Mouse (Mus musculus) kidney, adult 2 months (tissue): ENCODE data around the gene Irs2. TPM values are rescaled to one million over a fixed set of nuclear protein-coding genes. Genes with fewer than 3 reads are reported as not detected.

Experiments
- DNase-seq: peaks from one replicate; pipeline ENCODE4 v3.0.0; 2021
- H3K27ac ChIP-seq: fragments of 200-500 bp; 2 replicates; pipeline ENCODE4 v1.5.1; 2012; ENCODE audit warnings: low read depth, low read length, control low read depth, inconsistent platforms; ENCODE audit not compliant: insufficient read depth
- H3K27me3 ChIP-seq: fragments of 200-500 bp; replicated peaks from 2 replicates; pipeline ENCODE4 v1.6.1; 2012; ENCODE audit warnings: mild to moderate bottlenecking, moderate library complexity, low read length, inconsistent platforms; ENCODE audit not compliant: control insufficient read depth, insufficient read depth
- H3K36me3 ChIP-seq: fragments of 200-500 bp; 2 replicates; pipeline ENCODE4 v1.6.1; 2012; ENCODE audit warnings: mild to moderate bottlenecking, moderate library complexity, low read length, inconsistent platforms; ENCODE audit not compliant: control insufficient read depth, insufficient read depth
- H3K4me1 ChIP-seq: fragments of 200-500 bp; 2 replicates; pipeline ENCODE4 v1.6.1; 2011; ENCODE audit warnings: low read length; ENCODE audit not compliant: control insufficient read depth, insufficient read depth
- H3K4me3 ChIP-seq: fragments of 200-500 bp; 2 replicates; pipeline ENCODE4 v1.5.1; 2011; ENCODE audit warnings: mild to moderate bottlenecking, low read depth, low read length, control low read depth; ENCODE audit not compliant: insufficient read depth
- CTCF ChIP-seq: fragments of 200-500 bp; conservative IDR thresholded peaks from 2 replicates; pipeline ENCODE4 v1.5.1; 2011; ENCODE audit warnings: low read depth, mild to moderate bottlenecking, control low read depth, low read length, moderate library complexity, mixed read lengths; ENCODE audit not compliant: insufficient read depth, insufficient read length
- POLR2A ChIP-seq: fragments of 200-500 bp; IDR thresholded peaks from one replicate; pipeline ENCODE4 v1.6.1; 2011; ENCODE audit warnings: low read depth, low read length, control low read depth
- WGBS: fragments of 180-500 bp; shearing (Covaris S2); methylation state at CpG from one replicate; pipeline ENCODE4 v1.1.7; 2018; 5-methylcytosine and 5-hydroxymethylcytosine counted together
- polyA plus RNA-seq: library from polyadenylated mRNA; depleted of rRNA; stranded (reverse); fragments of >200 nt; gene quantifications from 2 replicates; pipeline ENCODE4 v1.2.3, GENCODE M21; 2012; rRNA removed

Irs2 gene
- 10.4 and 10.5 TPM in 2 replicates for polyA plus RNA-seq

DNA sequence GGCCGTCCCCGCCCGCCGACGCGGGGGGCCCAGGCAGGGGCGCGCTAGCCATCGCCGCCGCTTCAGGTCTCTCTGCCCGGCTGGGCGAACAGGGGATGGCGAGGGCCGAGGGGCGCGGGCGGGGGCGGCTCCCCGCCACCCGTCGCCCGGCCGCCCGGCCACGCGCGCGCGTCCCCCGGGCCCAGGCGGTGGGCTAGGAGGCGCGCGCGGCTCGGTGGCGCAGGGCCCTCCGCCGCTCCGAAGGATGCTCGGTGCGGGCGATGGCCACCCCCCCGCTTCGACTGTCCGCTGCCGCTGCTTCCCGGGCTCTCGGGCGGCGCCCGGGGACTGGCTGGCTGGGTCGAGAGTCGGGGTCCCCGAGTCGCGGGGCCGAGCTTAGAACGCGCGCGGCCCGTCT, at the start of gene Irs2:
TSS of gene Irs2 (minus strand) at position 80 of the 397 bp plus-strand sequence.
- Histone ChIP-seq H3K4me1 (peaks cover 20% of the 10 kb centered on the region; the same call in 1 of the 2 replicates), H3K27ac (peak within 1 kb of the TSS; percentile 79), H3K4me3 (peak within 1 kb of the TSS; percentile 72), H3K36me3 (no peaks in the 10 kb centered on the region; the same call in 1 of the 2 replicates), H3K27me3 (no peaks in the 10 kb centered on the region)
- no peak for TF ChIP-seq CTCF
- TF ChIP-seq POLR2A, result no peak
- whole genome bisulfite sequencing, result 1% methylated on average over 53 of the region's 64 CpGs
- DNase-seq, result no peak

DNA sequence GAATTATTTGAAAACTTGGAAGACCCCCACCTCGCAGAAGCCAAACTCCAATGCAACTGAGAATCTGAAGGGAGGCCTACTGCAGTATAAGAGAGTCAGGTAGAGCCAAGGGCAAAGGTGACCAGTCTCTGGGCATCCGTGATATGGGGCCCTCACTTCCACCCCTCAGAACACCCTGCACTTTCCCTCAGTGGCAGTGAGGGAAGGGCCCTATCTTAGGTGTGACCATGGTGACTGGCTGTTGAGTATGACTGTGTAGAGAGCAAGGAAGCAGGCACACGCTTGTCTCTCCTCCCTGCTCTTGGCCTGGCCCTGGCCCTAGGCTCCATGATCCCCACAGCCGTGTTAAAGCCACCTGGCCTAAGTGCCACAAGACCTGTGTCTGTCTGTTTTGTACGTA, 48.4 kb upstream of the Irs2 start:
- TF ChIP-seq POLR2A (no peak), CTCF (no peak)
- H3K36me3 ChIP-seq, result no peaks in the 10 kb centered on the region
- no peaks in the 10 kb centered on the region; the same call in 1 of the 2 replicates for H3K4me1 ChIP-seq
- DNase-seq, result no peak
- WGBS, result 92% methylated on average over 5 of the region's 5 CpGs
- no peak overlapping the region for H3K27ac ChIP-seq
- no peaks in the 10 kb centered on the region for H3K27me3 ChIP-seq
- H3K4me3 ChIP-seq, result no peak overlapping the region

DNA sequence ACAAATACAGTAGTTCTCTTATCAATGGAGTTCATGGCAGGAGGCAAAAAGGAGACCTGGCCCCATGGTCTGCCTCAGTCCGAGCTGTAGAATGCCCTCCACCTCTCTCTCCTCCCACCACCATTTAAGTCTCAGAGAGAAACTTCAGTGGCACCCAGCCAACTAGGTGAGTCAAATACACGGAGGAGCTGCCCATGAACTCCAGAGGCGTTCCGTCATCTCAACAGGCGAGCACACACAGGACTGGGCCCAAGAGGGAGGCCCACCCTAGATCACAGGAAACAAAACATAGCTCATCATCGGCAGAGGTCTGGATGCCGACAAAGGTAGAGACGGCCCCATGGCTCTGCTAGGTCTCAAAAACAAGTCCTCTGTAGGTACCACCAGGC, 47.9 kb upstream of the Irs2 start:
- Histone ChIP-seq H3K36me3 (no peaks in the 10 kb centered on the region), H3K27ac (no peak overlapping the region), H3K4me1 (no peaks in the 10 kb centered on the region; the same call in 1 of the 2 replicates), H3K4me3 (no peak overlapping the region), H3K27me3 (no peaks in the 10 kb centered on the region)
- DNase-seq, result no peak
- no peak for TF ChIP-seq CTCF
- TF ChIP-seq POLR2A, result no peak
- 70% methylated on average over 8 of the region's 8 CpGs for WGBS

DNA sequence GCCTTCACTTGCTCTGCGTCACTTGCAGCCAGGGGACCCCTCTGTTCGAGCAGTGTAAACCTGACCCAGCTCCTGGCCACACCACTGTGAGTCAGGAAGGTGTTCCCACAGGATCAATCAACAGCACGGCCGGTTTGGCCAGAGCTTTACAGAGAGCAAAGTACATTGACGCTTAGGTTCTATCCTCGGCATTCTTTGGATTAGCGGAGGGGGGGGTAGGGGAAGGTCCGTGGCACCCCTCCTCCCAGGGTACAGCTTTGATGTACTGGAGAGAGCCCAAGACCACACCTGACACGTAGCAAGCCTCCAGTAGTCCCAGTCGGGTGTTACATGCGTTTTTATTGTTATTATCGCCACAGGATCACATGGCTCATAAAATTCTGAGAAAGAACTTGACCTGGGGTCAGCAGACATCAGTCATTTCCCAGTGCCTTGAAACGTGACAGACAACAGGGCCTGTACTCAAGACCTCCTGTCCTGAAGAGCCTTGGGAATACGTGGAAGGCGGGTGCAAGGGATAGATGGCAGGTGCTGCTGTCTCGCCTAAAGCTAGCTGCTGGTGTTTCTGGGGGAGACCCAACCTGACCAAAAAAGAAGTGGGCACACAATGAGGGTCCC, 47.4 kb upstream of the Irs2 start:
- TF ChIP-seq CTCF (no peak), POLR2A (no peak)
- DNase-seq, result peak; percentile 44
- H3K27me3 ChIP-seq, result no peaks in the 10 kb centered on the region
- no peaks in the 10 kb centered on the region for H3K36me3 ChIP-seq
- H3K4me3 ChIP-seq, result no peak overlapping the region
- H3K4me1 ChIP-seq, result no peaks in the 10 kb centered on the region; the same call in 1 of the 2 replicates
- H3K27ac ChIP-seq, result no peak overlapping the region
- 21% methylated on average over 16 of the region's 16 CpGs for WGBS

DNA sequence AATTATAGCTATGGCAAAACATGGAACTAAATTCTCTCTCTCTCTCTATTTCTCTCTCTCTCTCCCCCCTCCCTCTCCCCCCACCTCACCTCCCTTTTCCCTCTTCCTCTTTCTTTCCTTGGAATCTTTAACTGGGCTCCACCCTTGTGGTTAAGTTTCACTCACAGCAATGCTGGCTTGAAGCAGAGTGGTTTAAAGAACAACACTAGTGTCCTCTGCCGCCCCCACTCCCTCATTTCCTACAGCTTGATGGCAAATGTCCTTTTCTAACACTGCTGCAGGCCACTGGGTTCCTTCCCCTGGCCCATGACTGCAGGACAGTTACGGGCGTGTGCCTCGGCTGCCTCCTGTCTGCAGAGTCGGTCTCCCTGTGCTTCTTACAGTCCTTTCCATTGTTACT, 41.6 kb upstream of the Irs2 start:
- H3K4me3 ChIP-seq, result no peak overlapping the region
- no peak for TF ChIP-seq CTCF
- no peak for TF ChIP-seq POLR2A
- H3K4me1 ChIP-seq, result no peaks in the 10 kb centered on the region
- no peaks in the 10 kb centered on the region for H3K36me3 ChIP-seq
- no peak overlapping the region for H3K27ac ChIP-seq
- H3K27me3 ChIP-seq, result no peaks in the 10 kb centered on the region
- no peak for DNase-seq
- whole genome bisulfite sequencing, result 58% methylated on average over 5 of the region's 5 CpGs

DNA sequence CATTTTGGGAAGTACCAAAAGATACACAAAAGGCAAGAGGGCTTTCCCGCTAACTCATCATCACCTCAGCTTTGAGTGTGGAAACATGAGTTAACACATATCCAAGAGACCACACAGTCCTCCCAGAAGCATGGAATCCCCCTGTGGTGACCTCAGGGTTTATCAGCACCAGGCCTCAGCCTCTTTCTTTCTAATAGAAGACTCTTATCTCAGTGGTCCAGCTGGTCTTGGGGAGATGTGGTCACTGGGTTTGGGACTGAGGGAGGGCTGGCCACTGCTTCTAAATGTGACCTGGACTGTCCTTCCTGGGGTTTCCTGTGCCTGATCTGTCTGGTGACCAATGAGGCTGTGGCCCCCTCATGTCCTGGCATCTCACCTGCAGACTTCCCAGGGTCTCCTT, 39.6 kb upstream of the Irs2 start:
- TF ChIP-seq CTCF (no peak), POLR2A (no peak)

GRCm38 (mm10) chr8:11044660-11045059, 36.4 kb upstream of the Irs2 start:
- no peak for DNase-seq
- no peaks in the 10 kb centered on the region for H3K4me1 ChIP-seq
- no peaks in the 10 kb centered on the region for H3K36me3 ChIP-seq
- H3K27ac ChIP-seq, result no peak overlapping the region
- 60% methylated on average over 11 of the region's 11 CpGs for WGBS
- TF ChIP-seq POLR2A (no peak), CTCF (no peak)
- H3K4me3 ChIP-seq, result no peak overlapping the region
- no peaks in the 10 kb centered on the region for H3K27me3 ChIP-seq

More for the DNA sequence above, 39.6 kb upstream of the Irs2 start:
- Histone ChIP-seq H3K4me3 (no peak overlapping the region), H3K4me1 (no peaks in the 10 kb centered on the region), H3K27me3 (no peaks in the 10 kb centered on the region), H3K27ac (no peak overlapping the region), H3K36me3 (no peaks in the 10 kb centered on the region)
- no peak for DNase-seq
- 100% methylated on average over 1 of the region's 1 CpGs for WGBS
